Mouse (Mus musculus): Measurements from ENCODE around the gene Dgkq. TPM values are rescaled to one million over a fixed set of nuclear protein-coding genes. Genes with fewer than 3 reads are reported as not detected.

Dgkq gene
- polyA plus RNA-seq, 1 experiment from 2014 or later = 16.8 TPM

GRCm38 (mm10) chr5:108628891-108629633 lies 40.4 kb downstream of the Dgkq start:
- H3K9ac ChIP-seq = peak overlapping the region; percentile 96
- peak overlapping the region; percentile 84 for H3K27ac ChIP-seq
- peak overlapping the region; percentile 96 for H3K4me2 ChIP-seq (replicated peaks)
- H3K27me3 ChIP-seq = no peaks in the 10 kb centered on the region
- H3K4me1 ChIP-seq = peaks cover 28% of the 10 kb centered on the region
- H3K9me3 ChIP-seq = no peaks in the 10 kb centered on the region
- H3K36me3 ChIP-seq = peaks cover 7% of the 10 kb centered on the region
- WGBS = 2% methylated on average over 32 of the region's 32 CpGs
- H3K4me3 ChIP-seq = peak overlapping the region; percentile 91
- peak; percentile 88 for ATAC-seq (ENCODE audit: low FRiP score, low read depth)

DNA sequence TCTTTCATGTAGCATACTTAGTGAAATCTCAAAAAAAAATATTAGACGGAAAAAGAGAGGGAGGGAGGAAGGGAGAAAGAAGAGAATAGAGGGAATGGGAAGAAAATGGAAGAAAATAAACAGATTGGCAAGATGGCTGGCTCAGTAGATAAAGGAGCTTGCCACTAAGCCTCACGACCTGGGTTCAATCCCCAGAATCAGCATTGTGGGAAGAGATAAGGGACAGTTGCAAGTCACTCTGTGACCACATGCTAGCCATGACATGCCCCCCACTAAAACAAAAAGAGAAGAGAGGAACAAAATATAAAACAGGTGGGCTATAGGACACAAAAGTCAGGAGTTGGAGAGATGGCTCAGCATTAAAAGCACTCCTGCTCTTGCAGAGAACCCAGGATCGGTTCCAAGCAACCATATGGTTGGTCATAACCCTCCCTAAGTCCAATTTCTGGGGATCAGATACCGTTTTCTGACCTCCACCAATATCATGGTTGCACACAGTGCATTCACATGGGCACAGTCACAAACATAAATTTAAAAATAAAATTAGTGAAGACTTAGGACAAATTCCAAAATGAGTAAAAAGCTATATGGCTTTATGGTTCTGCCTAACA lies 43.3 kb downstream of the Dgkq start:
- Histone ChIP-seq H3K27me3 (no peaks in the 10 kb centered on the region), H3K4me1 (peaks cover 28% of the 10 kb centered on the region), H3K4me3 (no peak overlapping the region), H3K9me3 (no peaks in the 10 kb centered on the region), H3K36me3 (peaks cover 34% of the 10 kb centered on the region), H3K9ac (no peak overlapping the region), H3K27ac (no peak overlapping the region), H3K4me2 (replicated peaks) (no peak overlapping the region)
- ATAC-seq (ENCODE audit: low FRiP score, low read depth) = no peak
- 88% methylated on average over 4 of the region's 4 CpGs for WGBS

DNA sequence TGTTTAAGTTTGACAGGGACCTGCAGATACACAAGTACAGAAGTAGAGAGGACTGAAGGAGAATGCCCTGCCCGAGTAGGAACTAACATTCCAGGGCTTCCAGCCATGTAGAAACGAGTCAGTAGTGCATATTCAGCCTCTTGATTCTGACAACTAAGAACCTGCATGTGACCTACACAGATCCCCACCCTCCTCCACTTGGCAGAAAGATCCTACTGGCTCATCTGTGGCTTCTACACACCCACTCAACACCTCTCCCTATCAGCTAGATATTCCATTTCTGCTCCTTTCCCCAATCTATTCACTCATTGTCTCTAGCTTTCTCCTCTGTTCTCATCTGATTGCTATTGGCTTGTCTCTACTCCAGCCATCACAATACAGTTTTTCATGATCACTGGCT lies 47.6 kb downstream of the Dgkq start:
- Histone ChIP-seq H3K9me3 (no peaks in the 10 kb centered on the region), H3K4me3 (no peak overlapping the region), H3K4me1 (no peaks in the 10 kb centered on the region; the same call in 1 of the 2 replicates), H3K36me3 (peaks cover 69% of the 10 kb centered on the region), H3K27me3 (no peaks in the 10 kb centered on the region), H3K27ac (no peak overlapping the region), H3K9ac (no peak overlapping the region), H3K4me2 (replicated peaks) (no peak overlapping the region)
- WGBS = 71% methylated on average over 2 of the region's 2 CpGs
- ATAC-seq (ENCODE audit: low FRiP score, low read depth) = no peak

DNA sequence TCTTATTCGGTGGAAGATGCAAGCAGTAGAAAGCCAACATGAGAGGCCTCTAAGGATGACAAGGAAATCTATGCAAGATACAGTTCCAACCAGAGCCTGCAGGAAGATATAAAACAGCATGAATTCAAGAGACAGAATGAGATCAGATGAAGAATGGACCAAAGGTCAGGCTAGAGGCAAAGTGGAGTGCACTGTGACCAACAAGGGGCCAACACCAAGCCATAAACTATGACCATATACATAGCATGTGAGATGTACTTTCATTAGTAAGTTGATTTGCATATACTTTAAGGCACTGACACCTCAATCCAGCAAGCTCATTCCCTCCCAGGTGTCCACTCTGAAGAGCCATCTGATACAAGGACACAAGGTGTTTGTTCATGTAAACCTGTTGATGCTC lies 59.0 kb downstream of the Dgkq start:
- no peaks in the 10 kb centered on the region for H3K27me3 ChIP-seq
- ATAC-seq (ENCODE audit: low FRiP score, low read depth) = no peak
- no peaks in the 10 kb centered on the region for H3K9me3 ChIP-seq
- peaks cover 95% of the 10 kb centered on the region for H3K36me3 ChIP-seq
- no peaks in the 10 kb centered on the region for H3K4me1 ChIP-seq
- H3K27ac ChIP-seq = no peak overlapping the region
- H3K4me3 ChIP-seq = no peak overlapping the region
- no peak overlapping the region for H3K9ac ChIP-seq
- WGBS = 91% methylated on average over 1 of the region's 1 CpGs
- no peak overlapping the region for H3K4me2 ChIP-seq (replicated peaks)

DNA sequence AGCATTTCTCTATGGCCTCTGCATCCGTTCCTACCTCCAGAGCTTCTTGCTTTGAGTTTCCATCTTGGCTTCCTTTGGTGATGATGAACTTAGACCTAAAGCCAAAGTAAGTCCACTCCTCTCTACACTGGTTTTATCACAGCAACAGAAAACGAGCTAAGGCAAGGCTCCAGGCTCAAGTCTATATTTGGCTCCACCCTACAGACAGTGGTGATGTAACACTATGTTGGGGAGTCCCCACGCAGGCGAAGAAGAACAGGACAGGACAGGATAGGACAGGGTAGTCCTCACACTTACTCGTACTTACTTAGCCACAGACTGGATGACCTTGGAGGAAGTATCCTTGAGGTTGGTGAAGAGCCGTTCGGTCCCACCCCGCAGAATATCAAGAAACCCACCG lies 66.9 kb downstream of the Dgkq start:
- H3K27me3 ChIP-seq = no peaks in the 10 kb centered on the region
- H3K4me2 ChIP-seq (replicated peaks) = no peak overlapping the region
- ATAC-seq (ENCODE audit: low FRiP score, low read depth) = no peak
- H3K4me1 ChIP-seq = no peaks in the 10 kb centered on the region
- H3K36me3 ChIP-seq = peaks cover 96% of the 10 kb centered on the region
- no peak overlapping the region for H3K27ac ChIP-seq
- H3K9ac ChIP-seq = no peak overlapping the region
- no peak overlapping the region for H3K4me3 ChIP-seq
- H3K9me3 ChIP-seq = no peaks in the 10 kb centered on the region
- WGBS = 93% methylated on average over 9 of the region's 9 CpGs

DNA sequence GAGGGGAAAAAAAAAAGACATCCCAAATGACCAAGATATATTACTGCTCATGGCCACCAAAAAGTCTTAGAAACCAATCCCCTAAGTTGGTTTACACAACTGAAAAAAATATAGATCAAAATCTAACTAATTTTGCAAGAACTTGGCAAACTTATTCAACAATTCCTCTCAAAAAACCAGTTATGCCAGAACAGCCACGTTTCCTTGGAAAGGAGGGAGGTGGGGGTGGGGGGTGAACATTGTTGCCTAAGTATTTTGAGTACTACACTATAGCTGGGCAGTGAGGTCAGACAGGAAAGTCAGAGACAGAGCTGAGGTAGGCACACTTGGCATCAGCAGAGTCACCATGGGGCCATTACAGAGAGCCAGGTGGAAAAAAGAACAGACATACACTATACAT lies 69.5 kb downstream of the Dgkq start:
- Histone ChIP-seq H3K27me3 (no peaks in the 10 kb centered on the region), H3K4me2 (replicated peaks) (no peak overlapping the region), H3K36me3 (peaks cover 96% of the 10 kb centered on the region), H3K27ac (no peak overlapping the region), H3K9ac (no peak overlapping the region), H3K4me3 (no peak overlapping the region), H3K9me3 (no peaks in the 10 kb centered on the region), H3K4me1 (no peaks in the 10 kb centered on the region)
- no peak for ATAC-seq (ENCODE audit: low FRiP score, low read depth)
- WGBS = 83% methylated on average over 1 of the region's 1 CpGs

Other genes with a start within 250 kb of the Dgkq start
- 399 and 403 TPM in 2 replicates for gene Atp5k, start 235.2 kb downstream of the Dgkq start, polyA plus RNA-seq (2015; fragmentation: Nextera tagmentation; extraction: Ambion mirVana)
- 0.24 and 0.25 TPM in 2 replicates for gene Mfsd7a, start 220.8 kb downstream of the Dgkq start, polyA plus RNA-seq (2015; fragmentation: Nextera tagmentation; extraction: Ambion mirVana)
- 23.3 and 26.4 TPM in 2 replicates for gene Pcgf3, start 208.4 kb downstream of the Dgkq start, polyA plus RNA-seq (2015; fragmentation: Nextera tagmentation; extraction: Ambion mirVana)
- 0.50 and 0.59 TPM in 2 replicates for gene Cplx1, start 119.6 kb downstream of the Dgkq start, polyA plus RNA-seq (2015; fragmentation: Nextera tagmentation; extraction: Ambion mirVana)
- 44.4 and 50.6 TPM in 2 replicates for gene Gak, start 39.9 kb downstream of the Dgkq start, polyA plus RNA-seq (2015; fragmentation: Nextera tagmentation; extraction: Ambion mirVana)
- gene Tmem175, start 39.9 kb downstream of the Dgkq start, polyA plus RNA-seq (2015; fragmentation: Nextera tagmentation; extraction: Ambion mirVana) = 26.9 and 28.3 TPM in 2 replicates
- 16.2 and 18.2 TPM in 2 replicates for gene Idua, start 9.3 kb downstream of the Dgkq start, polyA plus RNA-seq (2015; fragmentation: Nextera tagmentation; extraction: Ambion mirVana)
- 1.5 and 1.8 TPM in 2 replicates for gene Slc26a1, start 5.9 kb upstream of the Dgkq start, polyA plus RNA-seq (2015; fragmentation: Nextera tagmentation; extraction: Ambion mirVana)
- gene Fgfrl1, start 22.7 kb upstream of the Dgkq start, polyA plus RNA-seq (2015; fragmentation: Nextera tagmentation; extraction: Ambion mirVana) = 44.8 and 52.4 TPM in 2 replicates
- not detected in 2 replicates for gene Rnf212, start 105.3 kb upstream of the Dgkq start, polyA plus RNA-seq (2015; fragmentation: Nextera tagmentation; extraction: Ambion mirVana)
- gene Tmed11, start 125.7 kb upstream of the Dgkq start, polyA plus RNA-seq (2015; fragmentation: Nextera tagmentation; extraction: Ambion mirVana) = not detected in 2 replicates
- not detected in 2 replicates for gene Vmn2r8, start 139.2 kb upstream of the Dgkq start, polyA plus RNA-seq (2015; fragmentation: Nextera tagmentation; extraction: Ambion mirVana)
- not detected in 2 replicates for gene Vmn2r9, start 182.9 kb upstream of the Dgkq start, polyA plus RNA-seq (2015; fragmentation: Nextera tagmentation; extraction: Ambion mirVana)